Mouse (Mus musculus) megakaryocyte-erythroid progenitor cell, adult 5 weeks (primary cell): Measurements from ENCODE around the gene Pkp1. TPM values are rescaled to one million over a fixed set of nuclear protein-coding genes. Genes with fewer than 3 reads are reported as not detected.

Source experiments
- polyA plus RNA-seq: library from polyadenylated mRNA; stranded (reverse); fragments of >175 nt; gene quantifications from 2 replicates; pipeline ENCODE4 v1.2.3, GENCODE M21; 2012

Pkp1 gene
- polyA plus RNA-seq: not detected in 2 replicates

DNA sequence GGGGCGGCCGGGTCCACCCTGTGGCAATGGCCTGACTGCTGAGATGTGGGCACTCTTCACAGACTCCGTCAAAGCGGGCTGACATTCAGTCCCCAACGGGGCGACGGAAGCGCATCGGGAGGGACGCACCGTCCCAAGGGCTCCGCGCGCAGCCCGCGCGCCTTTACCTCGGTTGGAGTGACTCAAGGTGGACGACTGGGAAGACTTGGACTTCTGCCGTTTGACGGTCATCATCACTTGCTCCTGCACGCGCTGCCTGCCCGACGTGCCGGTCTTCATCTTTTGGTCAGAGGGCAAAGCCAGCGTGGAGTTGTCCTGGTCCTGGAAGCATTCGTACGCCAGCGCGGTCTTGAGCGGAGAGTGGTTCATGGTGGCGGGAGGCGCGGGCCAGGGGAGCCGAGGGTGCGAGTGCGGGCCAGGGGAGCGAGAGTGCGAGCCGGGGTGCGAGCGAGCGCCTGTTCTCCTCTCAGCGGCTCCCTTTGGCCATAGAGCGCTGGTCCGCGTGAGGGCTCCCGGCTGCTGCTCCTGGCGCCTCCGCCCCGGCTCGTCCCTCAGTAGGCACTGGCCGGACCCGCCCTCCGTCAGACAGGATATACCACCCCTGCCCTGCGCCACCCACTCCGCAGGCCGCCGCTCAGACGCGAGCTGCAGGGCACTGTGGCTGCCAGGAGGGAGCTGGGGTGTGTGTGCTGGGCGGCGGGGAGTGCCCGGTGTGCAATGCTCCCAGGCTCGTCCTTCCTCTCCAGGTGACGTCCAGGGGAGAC, at the start of gene Pkp1:
TSS of gene Pkp1 (minus strand) at position 564 of the 764 bp plus-strand sequence.

DNA sequence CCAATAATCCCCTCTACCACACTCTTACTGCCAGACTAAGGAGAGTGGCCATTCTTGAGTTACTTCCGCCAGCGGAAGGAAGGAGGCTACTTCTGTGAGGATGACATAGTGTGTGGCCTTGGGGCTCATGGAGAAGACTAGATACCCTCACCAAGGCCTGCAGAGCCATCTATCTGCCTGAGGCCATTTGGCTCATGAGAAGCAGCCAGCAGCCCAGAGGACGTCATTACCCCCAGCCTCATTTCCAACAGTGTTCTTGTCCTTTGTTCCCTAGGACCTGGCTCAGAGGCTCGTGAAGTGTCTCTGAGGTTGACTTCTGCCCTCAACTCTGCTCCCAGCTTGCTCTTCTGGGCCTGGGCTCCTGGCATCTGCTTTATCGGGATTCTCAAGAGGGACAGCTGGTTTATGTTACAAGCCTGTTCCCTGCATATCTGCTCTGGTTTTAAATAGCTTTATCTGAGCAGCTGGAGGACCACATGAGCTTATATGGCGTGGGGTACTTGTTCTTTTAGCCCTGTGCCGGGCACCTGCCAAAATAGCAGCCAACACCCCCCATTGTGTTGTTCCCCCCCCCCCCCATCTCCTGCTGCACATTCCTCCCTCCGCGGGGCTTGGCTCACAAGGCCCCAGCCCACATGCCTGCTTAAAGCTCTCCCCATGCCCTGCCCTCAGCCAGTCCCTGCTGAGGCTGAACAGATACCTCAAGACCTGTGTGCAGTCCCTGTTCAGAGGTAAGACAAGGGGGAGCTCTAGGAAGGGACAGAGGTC, 83.1 kb downstream of the Pkp1 start, which contains the start of gene Tnnt2:
TSS of gene Tnnt2 (plus strand) at position 639 of the 768 bp plus-strand sequence.

Other genes with a start within 250 kb of the Pkp1 start
- gene Csrp1, start 199.1 kb downstream of the Pkp1 start, polyA plus RNA-seq: 90.5 and 110 TPM in 2 replicates
- gene Phlda3, start 153.1 kb downstream of the Pkp1 start, polyA plus RNA-seq: 2.9 and 3.8 TPM in 2 replicates
- gene Tnni1, start 139.8 kb downstream of the Pkp1 start, polyA plus RNA-seq: 0.30 and 0.36 TPM in 2 replicates
- 0.02 and 0.09 TPM in 2 replicates for gene Lad1, start 100.6 kb downstream of the Pkp1 start, polyA plus RNA-seq
- gene Tnnt2, start 82.9 kb downstream of the Pkp1 start, polyA plus RNA-seq: not detected in 2 replicates
- not detected in 2 replicates for gene Igfn1, start 87.1 kb upstream of the Pkp1 start, polyA plus RNA-seq
- 16.8 and 27.9 TPM in 2 replicates for gene Tmem9, start 88.9 kb upstream of the Pkp1 start, polyA plus RNA-seq
- gene Ascl5, start 131.6 kb upstream of the Pkp1 start, polyA plus RNA-seq: 0.13 TPM in 1 of 2 replicates, not detected in the other
- gene Cacna1s, start 133.5 kb upstream of the Pkp1 start, polyA plus RNA-seq: 0.06 and 0.22 TPM in 2 replicates
- gene Kif21b, start 212.2 kb upstream of the Pkp1 start, polyA plus RNA-seq: 18.6 and 20.0 TPM in 2 replicates